Mouse (Mus musculus): ENCODE results near the gene Cadm1. TPM values are rescaled to one million over a fixed set of nuclear protein-coding genes. Genes with fewer than 3 reads are reported as not detected.

Cadm1 gene
- total RNA-seq, 2 experiments from 2014 or later = 2.3 to 3.2 TPM

GRCm38 (mm10) chr9:47770836-47771235 lies 240.9 kb downstream of the Cadm1 start:
- intact Hi-C loops (cut with DNase I) = no loop called here
- no peak for DNase-seq

- peak in 1 of 2 experiments; percentile 37 for DNase-seq
Observed at GRCm38 (mm10) chr9:47771953-47772352, 242.0 kb downstream of the Cadm1 start.

GRCm38 (mm10) chr9:47772750-47773149 lies 242.8 kb downstream of the Cadm1 start:
- no peak for DNase-seq
- intact Hi-C loops (cut with DNase I) = no loop called here

More at GRCm38 (mm10) chr9:47771953-47772352, 242.0 kb downstream of the Cadm1 start:
- intact Hi-C loops (cut with DNase I) = no loop called here

DNA sequence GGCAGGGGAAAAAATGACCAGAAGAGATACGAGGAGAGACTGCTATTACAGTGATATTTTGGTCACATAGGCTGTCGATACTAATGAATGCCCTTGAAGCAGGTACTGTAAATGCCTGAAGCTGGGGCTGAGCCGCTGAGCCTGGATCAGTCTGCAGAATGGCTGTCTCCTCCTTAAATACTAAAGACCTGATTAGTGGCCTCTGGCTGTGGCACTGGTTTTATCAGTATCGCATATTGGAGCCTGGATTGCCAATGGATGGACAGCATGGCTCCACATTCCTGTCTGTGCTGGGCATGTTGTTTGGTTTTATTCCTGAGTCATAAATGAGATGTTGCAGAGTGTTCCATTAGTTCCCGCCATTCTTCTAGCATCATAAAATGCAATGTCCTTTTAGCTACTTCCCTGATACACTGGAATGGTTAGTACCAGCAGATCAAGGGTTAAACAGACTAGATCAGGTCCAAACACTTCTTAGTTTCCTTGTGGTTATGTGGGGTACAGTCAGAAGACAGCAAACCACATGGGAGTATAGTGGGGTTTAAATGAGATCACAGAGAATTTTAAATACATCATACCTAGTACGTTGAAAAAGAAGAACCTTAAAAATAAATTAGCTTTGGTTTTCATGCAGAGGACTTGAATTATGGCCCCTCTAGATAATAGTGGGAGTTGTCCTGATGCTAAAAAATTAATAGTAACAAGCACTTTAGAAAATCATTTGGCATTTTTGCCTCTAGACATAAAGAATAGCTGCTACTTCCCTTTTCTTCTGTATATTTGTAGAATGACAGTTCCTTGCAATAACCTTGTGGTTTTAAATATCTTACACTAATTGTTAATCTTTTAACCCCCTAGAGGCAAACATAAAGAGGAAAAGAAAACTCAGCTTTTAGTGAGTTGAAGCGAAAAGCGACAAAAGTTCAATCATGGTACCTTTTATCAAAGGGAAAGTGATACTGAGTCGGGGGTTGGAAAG lies 247.3 kb downstream of the Cadm1 start:
- DNase-seq = no peak
- intact Hi-C loops (cut with DNase I) = no loop called here

GRCm38 (mm10) chr9:47778438-47778837 lies 248.5 kb downstream of the Cadm1 start:
- intact Hi-C loops (cut with DNase I) = no loop called here
- no peak for DNase-seq

DNA sequence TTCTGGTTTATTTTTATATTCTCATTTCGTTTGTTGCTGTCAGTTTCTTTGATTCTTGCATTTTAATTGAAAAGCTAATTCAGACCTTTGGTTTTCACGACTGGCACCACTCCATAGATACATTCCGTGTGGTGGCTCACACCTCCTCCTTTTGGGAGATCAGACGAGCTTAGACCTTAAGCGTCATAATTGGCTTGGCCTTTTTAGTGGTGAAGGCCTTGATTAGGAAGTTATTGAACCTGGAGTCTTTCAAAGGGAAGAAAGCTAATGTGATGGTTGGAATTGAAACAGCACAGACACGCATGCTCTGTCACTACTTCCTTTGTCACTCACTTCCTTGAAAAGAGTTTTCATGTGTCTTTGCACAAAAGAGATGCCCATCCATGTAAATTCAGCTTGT lies 249.3 kb downstream of the Cadm1 start:
- DNase-seq = no peak
- intact Hi-C loops (cut with DNase I) = no loop called here

DNA sequence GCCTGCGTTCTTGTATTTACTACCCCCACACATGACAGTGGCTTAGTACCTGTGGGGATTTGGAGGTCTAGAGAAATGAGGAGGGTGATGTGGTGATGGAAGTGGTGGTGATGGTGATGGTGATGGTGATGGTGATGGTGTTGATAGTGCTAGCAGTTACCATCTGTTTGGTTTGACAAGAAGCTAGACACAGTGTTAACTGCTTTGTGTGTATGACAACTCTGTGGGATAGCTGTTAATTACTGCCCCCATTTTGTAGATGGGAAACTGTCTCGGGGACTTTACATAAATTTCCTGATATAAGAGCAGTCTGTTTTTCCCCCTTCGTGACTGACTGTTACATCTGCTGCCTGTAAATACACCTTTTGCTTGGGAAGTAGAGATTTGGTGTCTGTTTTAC lies 256.7 kb downstream of the Cadm1 start:
- intact Hi-C loops (cut with DNase I) = no loop called here
- no peak for DNase-seq

- DNase-seq = no peak
- intact Hi-C loops (cut with DNase I) = no loop called here
Observed at GRCm38 (mm10) chr9:47798478-47798877, 268.5 kb downstream of the Cadm1 start.

- DNase-seq = no peak
- intact Hi-C loops (cut with DNase I) = no loop called here
Observed at GRCm38 (mm10) chr9:47801242-47801641, 271.3 kb downstream of the Cadm1 start.

DNA sequence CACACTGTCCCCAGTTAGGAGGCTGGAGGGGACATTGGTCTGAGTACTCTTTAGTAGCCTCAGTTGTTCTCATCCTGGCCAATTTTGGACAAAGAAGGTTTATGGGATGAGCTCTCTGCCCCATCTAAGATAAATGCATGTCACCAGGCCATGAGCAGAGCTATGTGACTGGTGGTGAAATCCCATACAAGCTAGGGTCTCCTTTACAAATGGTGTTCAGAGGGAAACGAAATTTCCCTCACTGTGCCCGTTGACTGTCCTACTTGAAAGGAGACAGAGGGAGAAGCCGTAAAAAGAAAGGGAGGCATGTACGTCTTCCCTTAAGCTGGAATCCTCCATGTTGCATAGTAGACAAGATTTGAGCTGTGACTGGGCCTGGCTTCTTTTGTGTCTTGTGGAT lies 272.6 kb downstream of the Cadm1 start:
- intact Hi-C loops (cut with DNase I) = no loop called here
- DNase-seq = no peak

GRCm38 (mm10) chr9:47803531-47804105 lies 273.6 kb downstream of the Cadm1 start:
- DNase-seq = no peak
- intact Hi-C loops (cut with DNase I) = no loop called here

DNA sequence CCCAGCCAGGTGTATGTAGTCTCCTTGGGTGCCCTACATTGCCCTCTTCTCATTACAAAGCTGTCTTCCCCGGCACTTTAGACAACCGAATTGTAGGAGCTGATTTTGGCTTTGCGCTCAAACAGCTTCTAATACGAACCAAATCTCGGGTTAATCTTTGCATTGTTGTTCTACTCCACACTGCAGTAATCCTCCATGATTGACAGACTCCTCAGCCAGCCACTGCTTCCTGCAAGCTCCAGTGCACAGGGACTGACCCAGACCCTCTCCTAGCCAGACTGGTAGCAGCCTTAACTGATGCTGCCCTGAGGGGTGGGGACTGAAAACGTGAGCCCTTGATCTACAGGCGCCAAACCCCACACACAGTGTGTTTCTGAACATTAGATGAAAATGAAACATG lies 275.7 kb downstream of the Cadm1 start:
- intact Hi-C loops (cut with DNase I) = no loop called here

DNA sequence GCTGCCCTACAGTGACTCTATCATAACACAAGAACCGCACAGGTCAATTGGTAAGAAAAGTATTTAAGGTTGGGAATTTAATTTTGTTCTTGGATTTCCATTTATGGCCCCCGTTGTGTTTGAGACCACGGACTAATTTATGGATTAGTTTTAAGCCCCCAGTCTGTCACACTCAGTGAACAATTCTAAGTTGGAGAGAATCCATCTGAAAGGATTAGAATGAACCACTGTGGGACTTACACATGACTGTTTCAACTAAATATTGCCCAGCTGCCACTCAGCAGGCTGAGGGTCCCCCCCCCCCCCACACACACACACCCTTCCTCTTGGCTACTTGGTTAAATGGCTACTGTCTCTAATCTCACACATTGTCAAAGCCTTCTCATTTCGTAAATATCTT lies 295.7 kb downstream of the Cadm1 start:
- DNase-seq = no peak

More for the DNA sequence above, 275.7 kb downstream of the Cadm1 start:
- no peak for DNase-seq

DNA sequence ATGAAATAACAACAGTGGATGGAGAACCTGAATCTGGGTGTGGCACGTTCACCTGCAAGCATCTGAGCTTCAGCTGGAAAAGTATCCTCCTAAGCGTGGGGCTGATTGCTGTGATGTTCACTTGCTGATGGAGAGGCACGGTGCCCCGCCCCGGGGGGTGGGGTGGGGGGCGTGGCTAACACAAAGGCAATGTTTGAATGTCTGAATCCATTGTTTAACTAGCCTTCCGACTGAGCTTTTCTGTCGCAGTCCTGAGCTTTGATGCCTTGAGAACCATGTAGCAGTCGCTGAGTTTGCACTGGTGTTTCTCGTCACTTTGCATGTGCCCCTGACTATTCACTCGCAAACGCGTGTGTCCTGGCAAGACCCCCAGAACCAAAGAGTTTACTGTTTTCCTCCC lies 298.8 kb downstream of the Cadm1 start:
- no peak for DNase-seq
- intact Hi-C loops (cut with DNase I) = no loop called here

More for the DNA sequence above, 295.7 kb downstream of the Cadm1 start:
- intact Hi-C loops (cut with DNase I) = no loop called here

- no peak for DNase-seq
- intact Hi-C loops (cut with DNase I) = no loop called here
Observed at GRCm38 (mm10) chr9:47829204-47829603, 299.2 kb downstream of the Cadm1 start.

- intact Hi-C loops (cut with DNase I) = no loop called here
- DNase-seq = no peak
Observed at GRCm38 (mm10) chr9:47829846-47830245, 299.9 kb downstream of the Cadm1 start.

- intact Hi-C loops (cut with DNase I) = no loop called here
Observed at GRCm38 (mm10) chr9:47831412-47831811, 301.4 kb downstream of the Cadm1 start.

GRCm38 (mm10) chr9:47838170-47838569 lies 308.2 kb downstream of the Cadm1 start:
- intact Hi-C loops (cut with DNase I) = no loop called here
- no peak for DNase-seq

More at GRCm38 (mm10) chr9:47831412-47831811, 301.4 kb downstream of the Cadm1 start:
- DNase-seq = no peak

- no peak for DNase-seq
Observed at GRCm38 (mm10) chr9:47838890-47839691, 309.1 kb downstream of the Cadm1 start.

DNA sequence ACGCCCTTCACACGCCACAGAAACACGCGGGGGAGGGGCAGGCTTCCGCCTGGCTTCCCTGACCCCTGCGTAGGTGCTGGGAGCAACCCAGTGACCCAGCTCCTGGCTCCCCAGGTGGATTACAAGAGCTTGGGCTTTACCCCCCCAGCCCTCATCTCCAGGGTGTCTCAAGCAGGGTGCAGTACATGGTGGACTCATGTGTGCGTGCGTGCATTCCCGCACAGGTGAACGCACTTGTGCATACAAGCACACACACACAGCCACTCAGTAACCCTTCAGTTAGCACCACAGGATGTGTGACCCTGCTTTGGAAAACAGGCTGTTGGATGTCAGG lies 309.7 kb downstream of the Cadm1 start:
- DNase-seq = no peak
- intact Hi-C loops (cut with DNase I) = no loop called here

More at GRCm38 (mm10) chr9:47838890-47839691, 309.1 kb downstream of the Cadm1 start:
- intact Hi-C loops (cut with DNase I) = no loop called here

GRCm38 (mm10) chr9:47843328-47843727 lies 313.4 kb downstream of the Cadm1 start:
- no peak for DNase-seq
- intact Hi-C loops (cut with DNase I) = no loop called here
